Mouse (Mus musculus) gonadal fat pad, adult 2 months (tissue): ENCODE data around the gene Ankrd35. TPM values are rescaled to one million over a fixed set of nuclear protein-coding genes. Genes with fewer than 3 reads are reported as not detected.
"Not testable (repeated sequence)": the region's sequence is repeated elsewhere in the genome, so short reads cannot be mapped to it uniquely, and the experiment has no call there.

Source experiments
- DNase-seq: peaks from one replicate; pipeline ENCODE4 v3.0.0-alpha.2; 2012; ENCODE audit warnings: low read depth
- polyA plus RNA-seq: library from polyadenylated mRNA; depleted of rRNA; stranded (reverse); fragments of >200 nt; gene quantifications from 2 replicates; pipeline ENCODE4 v1.2.3, GENCODE M21; 2012; rRNA removed

Gene Ankrd35
- polyA plus RNA-seq = 1.8 and 2.2 TPM in 2 replicates

DNA sequence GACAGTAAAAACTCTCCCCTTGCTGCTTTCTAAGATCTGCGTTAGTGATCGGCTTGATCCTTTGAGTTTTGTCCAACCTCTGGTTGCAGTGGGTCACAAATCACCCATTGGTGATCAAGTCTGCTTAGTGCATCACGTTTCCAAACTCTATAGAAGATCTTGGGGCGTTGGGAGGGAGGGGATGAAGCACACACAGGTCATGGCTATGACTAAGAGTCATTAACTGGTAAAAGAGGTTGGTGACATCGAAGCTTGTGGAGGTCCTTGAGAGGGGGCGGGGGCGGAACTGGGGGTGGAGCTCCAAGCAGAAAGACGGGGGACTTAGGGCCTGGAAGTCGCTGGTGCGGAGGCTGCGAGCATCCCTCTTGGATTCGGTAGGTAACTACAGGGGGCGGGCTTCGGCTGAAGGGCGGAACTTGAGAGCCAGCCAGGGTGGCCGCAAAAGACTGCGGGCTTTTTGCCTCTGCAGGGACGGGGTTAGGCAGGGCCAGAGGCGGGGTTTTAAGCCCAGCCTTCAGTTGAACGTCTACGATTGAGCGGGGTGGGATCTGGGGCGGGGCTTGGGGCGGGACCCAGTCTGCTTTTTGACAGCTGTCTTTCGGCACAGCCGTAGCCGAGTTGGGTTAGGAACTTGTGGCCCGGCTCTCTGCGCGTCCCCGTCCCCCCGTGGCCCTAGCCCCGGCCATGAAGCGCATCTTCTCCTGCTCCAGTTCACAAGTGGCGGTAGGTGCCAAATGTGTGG, at the start of gene Ankrd35:
Gene Ankrd35, plus strand, starts transcription at position 405 of the 742 bp plus-strand sequence.
- DNase-seq = no peak

DNA sequence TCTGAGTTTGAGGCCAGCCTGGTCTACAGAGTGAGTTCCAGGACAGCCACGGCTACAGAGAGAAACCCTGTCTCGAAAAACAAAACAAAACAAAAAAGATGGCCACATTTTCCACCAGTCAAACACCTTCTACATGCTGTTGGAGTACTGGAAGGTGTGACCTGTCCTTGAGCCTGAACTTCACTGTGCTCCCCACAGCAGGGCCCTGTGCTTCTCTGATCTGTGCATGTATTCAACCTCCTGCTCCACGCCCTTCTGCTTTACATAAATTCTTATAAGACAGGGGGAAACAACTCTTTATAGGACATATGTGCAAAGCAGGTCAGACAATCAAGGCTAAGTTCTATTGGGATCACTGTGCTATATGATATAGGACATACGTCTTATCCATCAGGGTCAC, 46.7 kb upstream of the Ankrd35 start:
- DNase-seq = no peak

DNA sequence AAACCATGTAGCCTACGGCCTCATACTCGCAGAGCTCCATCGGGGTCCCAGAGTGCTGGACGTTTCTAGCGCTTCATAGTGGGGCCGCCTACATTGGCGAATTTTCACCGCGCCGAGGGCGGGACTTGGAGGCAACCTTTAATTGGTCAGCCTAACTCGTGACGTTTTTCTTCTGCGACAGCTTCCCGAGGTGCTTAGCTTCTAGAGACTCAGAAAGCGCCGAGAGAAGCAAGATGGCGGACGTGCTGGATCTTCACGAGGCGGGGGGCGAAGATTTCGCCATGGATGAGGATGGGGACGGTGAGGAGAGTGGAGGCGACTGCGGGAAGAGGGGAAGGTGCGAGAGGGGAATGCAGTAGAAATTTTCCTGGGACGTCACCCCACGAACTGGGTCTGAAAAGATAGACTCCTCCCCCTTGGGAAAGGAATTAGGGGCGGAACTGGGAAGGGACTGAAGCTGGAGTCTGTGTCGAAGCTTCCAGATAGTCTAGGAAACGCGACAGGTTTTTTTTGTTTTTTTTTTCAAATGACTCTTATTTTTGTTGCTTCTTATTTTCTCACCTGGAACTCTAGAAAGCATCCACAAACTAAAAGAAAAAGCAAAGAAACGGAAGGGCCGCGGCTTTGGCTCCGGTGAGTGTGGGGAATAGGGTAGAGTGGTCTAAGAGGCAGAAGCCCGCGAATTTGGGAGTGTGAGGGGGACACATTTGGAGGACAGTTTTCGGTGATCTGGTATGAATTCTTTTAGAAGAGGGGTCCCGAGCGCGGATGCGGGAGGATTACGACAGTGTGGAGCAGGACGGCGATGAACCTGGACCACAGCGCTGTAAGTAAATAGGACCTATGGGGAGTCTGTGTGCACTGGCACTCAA, 40.0 kb upstream of the Ankrd35 start, which contains the start of gene Rbm8a:
Gene Rbm8a, plus strand, starts transcription at position 205 of the 872 bp plus-strand sequence.
- peak; percentile 84 for DNase-seq

DNA sequence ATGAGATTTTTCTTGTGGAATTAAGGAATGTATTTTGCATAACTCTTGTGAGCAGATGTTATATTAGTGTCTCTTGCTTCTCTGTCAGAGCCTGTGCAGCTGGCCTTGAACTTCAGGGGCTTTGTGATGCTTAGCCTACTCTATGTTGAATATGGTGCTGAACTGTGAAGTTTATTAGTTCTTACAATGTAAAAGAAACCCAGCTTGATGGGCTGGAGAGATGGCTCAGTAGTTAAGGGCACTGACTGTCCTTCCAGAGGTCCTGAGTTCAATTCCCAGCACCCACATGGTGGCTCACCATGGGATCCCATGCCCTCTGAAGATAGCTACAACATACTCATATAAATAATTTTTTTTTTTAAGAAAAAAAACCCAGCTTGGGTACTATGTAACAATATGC, 37.9 kb upstream of the Ankrd35 start:
- no peak for DNase-seq

DNA sequence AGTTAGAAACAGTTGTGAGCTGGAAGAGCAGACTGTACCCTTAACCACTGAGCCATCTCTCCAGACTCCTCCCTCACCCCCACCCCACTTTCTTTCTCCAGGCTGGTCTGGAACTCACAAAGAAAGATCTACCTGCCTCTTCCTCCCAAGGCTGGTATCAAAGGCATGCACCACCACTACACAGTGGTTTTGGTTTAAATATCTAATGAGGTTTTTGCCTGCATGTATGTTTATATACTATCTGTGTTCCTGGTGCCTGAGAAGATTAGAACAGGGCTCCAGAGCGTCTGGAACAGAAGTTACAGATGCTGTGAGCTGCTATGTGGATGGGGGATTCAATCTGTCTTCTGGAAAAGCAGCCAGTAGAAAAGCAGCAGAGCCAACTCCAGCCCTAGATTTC, 35.9 kb upstream of the Ankrd35 start:
- no peak for DNase-seq

DNA sequence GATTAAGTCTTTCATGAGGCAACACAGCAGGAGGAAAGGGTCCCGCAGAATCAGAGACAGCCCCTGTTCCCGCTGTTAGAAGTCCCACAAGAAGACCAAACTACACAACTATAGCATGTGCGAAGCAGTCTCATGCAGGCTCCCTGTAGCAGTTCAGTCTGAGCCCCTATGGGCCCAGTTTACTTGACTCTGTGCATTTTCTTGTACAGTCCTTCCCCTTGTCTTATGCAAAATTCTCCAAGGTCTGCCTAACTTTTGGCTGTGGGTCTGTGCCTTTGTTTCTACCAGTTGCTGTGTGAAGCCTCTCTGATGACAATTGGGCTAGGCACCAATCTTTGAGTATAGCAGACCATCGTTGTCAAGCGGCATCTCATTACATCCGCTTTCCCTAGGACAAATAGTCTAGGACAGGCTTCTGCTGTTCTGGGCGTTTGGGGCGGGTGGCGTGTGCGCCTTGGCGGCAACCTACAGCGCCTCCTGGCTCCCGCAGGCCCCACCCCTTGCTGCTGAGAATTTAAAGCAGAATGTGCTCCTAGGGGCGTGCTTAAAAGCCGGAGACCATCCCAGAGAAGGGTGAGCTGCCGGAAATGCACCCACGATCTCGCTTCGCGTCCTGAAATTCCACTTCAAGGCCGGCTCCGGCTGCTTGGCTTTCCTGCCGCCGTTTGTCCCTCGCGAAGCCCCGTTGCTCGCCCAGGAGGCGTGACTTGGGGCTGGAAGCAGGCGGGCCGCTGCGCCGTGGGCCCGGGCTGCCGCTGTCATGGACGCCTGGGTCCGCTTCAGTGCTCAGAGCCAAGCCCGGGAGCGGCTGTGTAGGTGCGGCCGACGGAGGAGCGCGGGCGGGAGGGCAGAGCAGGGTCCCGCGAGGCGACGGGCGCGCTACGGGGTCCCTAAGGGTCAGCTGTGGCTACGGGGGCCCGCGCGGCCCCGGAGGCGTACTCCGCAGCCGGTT, 34.7 kb upstream of the Ankrd35 start, which contains the start of the genes Pex11b and Gm42957:
Gene Pex11b, plus strand, starts transcription at position 449 of the 952 bp plus-strand sequence.
Gene Gm42957, plus strand, starts transcription at position 547 of the 952 bp plus-strand sequence.
- DNase-seq = peak; percentile 49

DNA sequence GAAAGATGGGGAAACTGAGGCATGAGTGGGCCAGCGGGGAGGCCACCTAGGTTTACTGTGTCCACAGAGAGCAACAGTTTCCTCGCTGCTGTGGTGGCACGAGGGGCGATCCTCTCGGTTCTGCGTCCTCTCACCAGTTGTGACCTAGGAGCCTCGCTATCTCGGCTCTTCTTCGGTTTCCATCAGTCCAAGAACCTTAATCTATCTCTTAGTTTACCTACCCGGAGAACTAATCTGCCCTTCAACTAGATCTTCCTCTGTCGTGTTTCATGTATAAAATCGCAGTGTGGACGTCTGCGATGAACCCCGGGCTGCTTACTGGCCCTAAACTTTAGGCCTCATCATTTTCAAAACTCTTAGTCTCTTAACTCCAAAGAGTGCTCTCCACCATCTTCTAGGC, 34.0 kb upstream of the Ankrd35 start:
- no peak for DNase-seq

DNA sequence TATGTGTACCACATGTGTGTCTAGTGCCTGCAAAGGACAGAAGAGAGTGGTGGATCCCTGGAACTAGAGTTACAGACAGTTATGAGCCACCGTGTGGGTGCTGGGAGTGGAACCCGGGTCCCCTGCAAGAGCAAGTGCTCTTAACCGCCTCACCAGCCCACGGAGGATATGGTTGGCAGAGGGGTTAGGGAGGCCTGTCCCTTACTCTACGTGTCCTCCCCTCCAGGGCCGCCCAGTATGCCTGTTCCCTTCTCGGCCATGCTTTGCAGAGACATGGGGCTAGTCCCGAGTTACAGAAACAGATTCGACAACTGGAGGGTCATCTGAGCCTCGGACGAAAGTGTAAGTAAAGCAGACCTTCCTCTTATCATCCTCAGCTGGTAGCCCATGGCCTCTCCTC, 33.5 kb upstream of the Ankrd35 start:
- no peak for DNase-seq

DNA sequence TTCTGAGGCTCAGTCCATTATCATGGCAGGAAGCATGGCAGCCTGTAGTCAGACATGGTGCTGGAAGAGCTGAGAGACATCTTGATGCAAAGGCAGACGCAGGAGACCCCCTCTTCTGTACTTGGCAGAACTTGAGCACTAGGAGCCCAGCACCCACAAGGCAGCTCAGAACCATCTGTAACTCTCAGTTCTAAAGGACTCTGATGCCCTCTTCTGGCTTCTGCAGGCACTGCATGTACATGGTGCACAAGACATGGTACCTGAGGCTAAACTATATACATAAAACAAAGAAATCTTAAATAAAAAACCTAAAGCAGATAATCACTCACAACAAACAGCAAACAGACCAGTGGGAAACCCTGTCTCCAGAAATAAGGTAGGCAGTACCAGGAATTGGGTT, 30.7 kb upstream of the Ankrd35 start:
- no peak for DNase-seq

DNA sequence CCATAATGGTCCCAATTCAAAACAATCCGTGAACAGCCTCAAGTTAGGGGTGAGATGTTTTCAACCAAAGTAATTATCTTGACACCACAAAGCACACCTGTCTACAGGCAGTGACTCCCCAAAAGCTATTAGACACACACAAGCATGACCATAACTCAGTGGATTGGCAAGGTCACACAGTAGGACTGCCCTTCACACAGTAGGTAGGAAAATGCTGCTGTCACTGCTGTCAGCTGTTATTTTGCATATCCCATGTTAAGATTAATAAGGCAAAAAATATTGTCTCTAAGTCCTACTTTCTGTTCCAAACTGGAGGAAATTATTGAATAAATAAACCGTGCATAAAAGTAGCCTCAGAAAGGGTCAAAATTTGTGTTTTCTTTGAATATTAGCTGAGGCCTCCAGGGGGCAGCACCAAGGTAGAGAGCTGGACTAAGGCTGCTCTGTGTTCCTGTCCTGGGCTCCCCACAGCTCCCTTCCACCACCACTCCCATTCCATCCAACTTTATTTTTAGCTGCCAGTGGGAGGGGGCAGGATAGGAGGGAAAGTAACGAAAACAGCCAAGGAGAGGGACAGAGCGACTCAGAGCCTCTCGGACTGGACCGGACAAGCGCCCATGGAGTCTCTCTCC, 24.8 kb upstream of the Ankrd35 start, which contains the start of gene Itga10:
Gene Itga10, plus strand, starts transcription at position 567 of the 632 bp plus-strand sequence.
- DNase-seq = no peak

DNA sequence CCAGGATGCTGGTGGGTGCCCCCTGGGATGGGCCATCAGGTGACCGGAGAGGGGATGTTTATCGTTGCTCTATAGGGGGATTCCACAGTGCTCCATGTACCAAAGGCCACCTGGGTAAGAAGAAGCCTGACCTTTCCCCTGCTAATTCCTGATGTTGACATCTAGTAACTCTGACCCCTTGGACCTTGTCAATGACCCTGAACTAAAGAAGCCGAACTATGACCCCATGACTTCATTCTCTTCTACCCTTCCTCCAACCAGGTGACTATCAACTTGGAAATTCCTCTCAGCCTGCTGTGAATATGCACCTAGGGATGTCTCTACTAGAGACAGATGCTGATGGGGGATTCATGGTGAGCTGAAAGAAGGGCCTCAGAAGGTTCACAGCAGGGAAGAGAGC, 22.6 kb upstream of the Ankrd35 start:
- no peak for DNase-seq

DNA sequence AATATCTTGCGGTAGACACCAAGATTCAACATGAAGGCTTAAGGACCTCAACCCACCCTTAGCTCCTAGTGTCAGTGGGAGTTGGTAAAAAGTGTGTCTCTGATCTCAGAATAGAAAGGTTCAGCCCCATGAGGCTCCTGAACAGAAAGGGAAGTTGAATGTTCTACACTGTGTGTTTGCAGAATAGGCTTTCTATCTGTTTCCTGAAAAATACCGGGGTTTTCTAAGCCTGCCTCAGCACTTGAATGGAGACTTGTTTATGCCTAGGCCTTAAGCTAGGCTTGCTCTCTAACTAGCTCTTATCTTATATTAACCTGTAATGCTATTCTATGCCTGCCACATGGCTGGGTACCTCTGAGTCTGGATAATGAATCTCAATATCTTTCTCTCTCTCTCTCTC, 9.0 kb upstream of the Ankrd35 start:
- no peak for DNase-seq

DNA sequence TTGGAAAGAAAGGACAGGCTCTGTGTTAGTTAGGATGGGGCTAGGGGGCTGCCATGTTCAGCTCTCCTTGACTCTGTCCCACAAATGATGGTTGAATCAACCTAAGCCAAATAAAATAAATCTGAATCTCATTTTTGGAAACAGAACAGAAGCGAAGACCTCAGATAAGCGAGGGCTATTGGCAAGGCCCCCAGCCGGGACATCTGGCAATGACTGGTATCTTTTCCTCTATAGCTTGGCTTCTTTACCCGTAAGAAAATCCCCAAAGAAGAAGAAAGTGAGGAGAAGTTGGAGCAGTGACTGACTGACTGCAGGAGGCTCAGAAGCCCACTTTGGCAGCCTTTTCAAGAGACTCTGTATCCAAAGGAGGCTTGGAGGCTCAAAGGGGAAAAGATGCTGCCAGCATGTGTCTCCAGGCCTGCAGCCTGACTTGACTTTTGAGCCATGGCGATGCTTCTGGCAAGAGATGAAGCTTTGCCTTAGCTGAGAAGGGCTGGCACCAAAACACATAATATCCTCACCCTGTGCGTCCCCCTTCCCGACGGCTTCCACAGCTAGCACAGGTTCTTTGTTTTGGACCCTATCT, 7.1 kb upstream of the Ankrd35 start:
- DNase-seq = no peak

DNA sequence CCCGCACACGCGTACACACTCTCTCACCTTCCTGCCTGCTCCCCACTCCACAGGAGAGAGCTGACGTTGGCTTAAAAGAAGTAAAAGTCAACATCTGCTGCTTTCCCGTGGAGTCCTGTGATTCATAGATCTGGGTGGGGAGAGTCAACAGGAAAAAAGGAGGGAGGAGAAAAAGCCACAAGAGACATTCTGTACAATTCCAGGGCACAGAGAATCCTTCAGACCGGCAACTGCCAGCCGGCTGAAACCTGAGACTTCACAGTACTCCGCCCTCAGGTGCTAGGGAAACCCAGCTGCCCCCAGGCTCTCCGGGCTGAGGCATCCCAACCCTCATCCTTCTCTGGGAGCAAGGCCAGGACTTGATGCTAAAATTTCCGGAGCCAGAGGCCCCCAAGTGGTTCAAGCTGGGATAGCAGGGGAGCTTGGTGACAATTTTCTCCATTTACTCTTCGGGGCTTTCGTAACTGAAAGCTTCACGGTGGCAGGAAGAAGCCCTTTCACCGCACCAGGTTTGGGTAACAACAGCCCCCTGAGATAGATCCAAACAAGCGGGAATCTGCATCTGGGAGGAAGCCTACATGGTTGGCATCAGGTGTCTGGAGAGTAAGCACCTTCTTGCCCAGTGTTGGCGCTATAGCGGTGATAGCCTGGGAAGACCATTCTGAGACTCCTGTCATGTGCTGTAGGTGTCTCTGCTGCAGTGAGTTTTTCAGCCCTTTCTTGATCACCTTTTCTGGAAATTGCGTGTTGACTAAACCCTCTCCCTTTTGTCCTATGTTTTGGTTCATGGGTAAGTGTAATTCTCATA, 6.3 kb upstream of the Ankrd35 start:
- DNase-seq = no peak

DNA sequence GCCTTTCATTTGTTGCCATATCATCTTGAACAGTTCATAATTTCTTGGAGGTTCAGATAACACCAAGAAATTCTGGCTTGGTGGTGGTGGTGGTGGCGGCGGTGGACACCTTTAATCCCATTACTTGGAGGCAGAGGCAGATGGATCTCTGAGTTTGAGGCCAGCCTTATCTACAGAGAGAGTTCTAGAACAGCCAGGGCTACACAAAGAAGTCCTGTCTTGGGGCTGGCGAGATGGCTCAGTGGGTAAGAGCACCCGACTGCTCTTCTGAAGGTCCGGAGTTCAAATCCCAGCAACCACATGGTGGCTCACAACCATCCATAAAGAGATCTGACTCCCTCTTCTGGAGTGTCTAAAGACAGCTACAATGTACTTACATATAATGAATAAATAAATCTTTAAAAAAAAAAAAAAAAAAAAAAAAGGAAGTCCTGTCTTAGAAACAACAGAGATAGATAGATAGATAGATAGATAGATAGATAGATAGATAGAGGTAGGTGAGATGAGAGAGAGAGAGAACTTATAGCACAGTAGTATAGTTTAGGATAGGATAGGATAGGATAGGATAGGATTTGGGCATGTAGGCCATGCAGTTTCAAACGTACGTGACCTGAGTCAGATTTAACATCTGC, 4.1 kb upstream of the Ankrd35 start:
- not testable (repeated sequence) for DNase-seq

DNA sequence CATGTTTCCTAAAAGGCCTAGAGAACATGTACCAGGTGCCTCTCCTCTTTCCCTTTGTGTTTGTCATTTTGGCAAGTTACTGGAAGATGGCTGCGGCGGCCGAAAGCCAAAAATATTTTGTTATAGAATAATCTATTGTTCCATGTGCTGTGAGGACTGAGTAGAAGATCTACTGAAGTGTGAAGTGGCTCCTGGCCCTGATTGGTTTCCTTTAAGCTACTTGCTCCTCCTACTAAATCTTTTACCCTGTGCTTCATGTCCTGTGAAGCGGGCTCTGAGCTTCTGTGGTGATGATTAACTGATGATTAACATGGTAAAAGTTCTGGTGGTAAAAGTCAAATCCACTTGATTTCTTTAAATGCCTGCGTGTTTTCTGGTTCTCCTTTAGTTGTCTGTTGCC, 3.0 kb upstream of the Ankrd35 start:
- no peak for DNase-seq

DNA sequence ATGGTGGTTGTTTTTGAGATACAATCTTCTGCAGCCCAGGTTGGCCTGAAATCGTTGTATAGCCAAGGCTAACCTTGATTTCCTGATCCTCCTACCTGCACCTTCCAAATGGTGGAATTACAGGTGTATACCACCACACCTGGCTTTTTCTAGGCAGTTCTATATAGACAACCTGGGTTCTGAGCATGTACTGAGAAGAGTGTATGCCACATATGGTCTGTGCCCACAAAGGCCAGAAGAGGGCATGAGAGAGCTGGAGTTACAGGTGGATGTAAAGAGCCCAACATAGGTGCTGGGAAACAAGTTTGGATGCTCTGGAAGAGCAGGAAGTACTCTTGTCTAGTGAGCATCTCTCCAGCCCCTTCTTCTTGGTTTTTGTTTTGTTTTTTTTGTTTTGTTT, 2.6 kb upstream of the Ankrd35 start:
- DNase-seq = no peak

DNA sequence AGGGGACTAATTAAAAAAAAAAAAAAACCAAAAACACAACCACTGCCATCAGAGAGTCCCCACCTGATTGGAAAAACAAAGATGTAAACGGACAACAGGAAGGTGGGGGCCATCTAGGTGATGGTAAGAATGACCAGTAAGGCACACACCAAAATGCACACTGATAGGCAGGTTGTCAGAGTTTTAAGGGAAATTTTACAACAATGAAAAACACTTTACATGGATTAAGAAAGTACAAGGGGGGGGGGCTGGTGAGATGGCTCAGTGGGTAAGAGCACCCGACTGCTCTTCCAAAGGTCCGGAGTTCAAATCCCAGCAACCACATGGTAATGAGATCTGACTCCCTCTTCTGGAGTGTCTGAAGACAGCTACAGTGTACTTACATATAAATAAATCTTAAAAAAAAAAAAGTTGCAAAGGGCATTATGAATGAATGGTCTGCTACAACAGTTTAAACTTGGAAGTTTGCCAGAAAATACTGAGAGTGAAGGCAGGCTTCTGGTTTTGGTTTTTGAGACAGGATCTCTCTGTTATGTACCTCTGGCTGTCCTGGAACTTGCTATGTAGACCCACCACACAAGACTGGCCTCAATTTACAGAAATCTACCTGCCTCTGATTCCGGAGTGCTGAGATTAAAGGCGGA, 1.4 kb upstream of the Ankrd35 start:
- no peak for DNase-seq

DNA sequence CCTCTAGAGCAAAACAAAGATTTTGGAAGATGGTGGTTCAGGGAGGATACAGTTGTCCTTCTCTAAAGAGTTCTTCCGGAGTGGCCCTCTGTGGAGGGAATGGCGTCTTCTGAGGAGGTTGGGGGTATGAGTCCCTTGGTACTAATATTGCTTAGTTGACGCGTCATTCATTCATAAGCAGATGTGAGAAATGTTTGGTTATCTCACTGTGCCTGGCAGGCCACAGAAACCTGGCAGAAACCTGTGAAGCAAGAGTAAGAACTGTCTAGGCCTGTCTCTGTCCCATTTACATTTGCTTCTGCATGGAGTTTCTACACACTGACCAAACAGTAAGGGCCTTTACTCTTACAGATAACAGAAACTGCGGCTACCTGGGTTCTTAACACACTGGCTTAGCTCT, 1.6 kb downstream of the Ankrd35 start:
- no peak for DNase-seq
